ENCODE assay signal across 8 mouse cellular contexts in genomic region chr13:21722373-21722925, GRCm38 (mm10). TPM values are rescaled to one million over a fixed set of nuclear protein-coding genes. Genes with fewer than 3 reads are reported as not detected.
DNase-seq lines count a peak whose midpoint lies in the region; ATAC-seq and TF ChIP-seq lines count a peak whose summit lies in the region.

No protein-coding gene starts in this region.

- H3K4me2 ChIP-seq in neural tube, embryonic 15.5 days, result peak overlapping the region; percentile 70

- no peaks in the 10 kb centered on the region for H3K9me3 ChIP-seq in limb, embryonic 10.5 days (replicated peaks)
- no peaks in the 10 kb centered on the region for H3K9me3 ChIP-seq in neural tube, embryonic 15.5 days (replicated peaks)

- no peaks in the 10 kb centered on the region for H3K36me3 ChIP-seq in limb, embryonic 10.5 days
- no peaks in the 10 kb centered on the region for H3K36me3 ChIP-seq in neural tube, embryonic 15.5 days

- no peaks in the 10 kb centered on the region for H3K4me1 ChIP-seq in cerebellum, adult 2 months (ENCODE audit: control insufficient read depth, insufficient read depth, low read length)
- H3K4me1 ChIP-seq in limb, embryonic 10.5 days, result peaks cover 26% of the 10 kb centered on the region
- peaks cover 22% of the 10 kb centered on the region for H3K4me1 ChIP-seq in neural tube, embryonic 15.5 days

- no peaks in the 10 kb centered on the region for H3K27me3 ChIP-seq in cerebellum, adult 2 months (ENCODE audit: control insufficient read depth, insufficient read depth, low read length)
- no peaks in the 10 kb centered on the region for H3K27me3 ChIP-seq in limb, embryonic 10.5 days (ENCODE audit: low read depth, poor library complexity, severe bottlenecking)
- H3K27me3 ChIP-seq in neural tube, embryonic 15.5 days (replicated peaks), result no peaks in the 10 kb centered on the region

- 4% methylated on average over 11 of the region's 11 CpGs for WGBS in cerebellum, adult 2 months
- WGBS in limb, embryonic 10.5 days, result 3% methylated on average over 11 of the region's 11 CpGs
- WGBS in neural tube, embryonic 15.5 days, result 3% methylated on average over 11 of the region's 11 CpGs

- ATAC-seq in neural tube, embryonic 15.5 days (ENCODE audit: low FRiP score), result peak; percentile 26; the same call in 1 of the 2 replicates

- TF ChIP-seq CTCF in cerebellum, adult 2 months (IDR thresholded peaks at IDR 0.05; ENCODE audit: borderline replicate concordance, insufficient read depth, low read depth, low read length), result no peak

- no peak overlapping the region for H3K27ac ChIP-seq in cerebellum, adult 2 months (ENCODE audit: insufficient read depth, low read length)
- peak overlapping the region; percentile 94 for H3K27ac ChIP-seq in limb, embryonic 10.5 days
- peak overlapping the region; percentile 85 for H3K27ac ChIP-seq in neural tube, embryonic 15.5 days (replicated peaks)

- TF ChIP-seq POLR2A in cerebellum, adult 2 months (IDR thresholded peaks at IDR 0.05; ENCODE audit: borderline replicate concordance, insufficient read depth, low read length), result no peak

- H3K9ac ChIP-seq in neural tube, embryonic 15.5 days (replicated peaks), result peak overlapping the region; percentile 51

- DNase-seq in cerebellum, adult 2 months, result peak in 1 of 2 experiments; percentile 18
- no peak for DNase-seq in cerebellum, adult 9-11 months
- peak; percentile 29 for DNase-seq in thymus, postnatal 0 days (ENCODE audit: low spot score)
- no peak for DNase-seq in thymus, postnatal 4 days
- peak; percentile 64 for DNase-seq in limb, embryonic 10.5 days (ENCODE audit: low spot score)
- DNase-seq in thymus, postnatal 36 days, result no peak
- no peak for DNase-seq in right cerebral cortex, postnatal 14 days

- peak overlapping the region; percentile 51 for H3K4me3 ChIP-seq in cerebellum, adult 2 months (replicated peaks; ENCODE audit: insufficient read depth, low read depth, low read length)
- H3K4me3 ChIP-seq in limb, embryonic 10.5 days, result peak overlapping the region; percentile 50
- peak overlapping the region; percentile 43 for H3K4me3 ChIP-seq in neural tube, embryonic 15.5 days (replicated peaks)

RNA-seq across cellular contexts. Expression of gene Hist1h2bm, which starts 0.6 kb away (rescaled TPM):
- polyA plus RNA-seq in cerebellum, adult 2 months (2012; rRNA removed), result not detected in 2 replicates
- polyA plus RNA-seq in thymus, postnatal 0 days (2015; fragmentation: Nextera tagmentation; extraction: Ambion mirVana), result 22.0 and 29.1 TPM in 2 replicates
- 6.8 and 7.9 TPM in 2 replicates for polyA plus RNA-seq in limb, embryonic 10.5 days (2016; fragmentation: Nextera tagmentation; extraction: Ambion mirVana)
- 0.87 and 2.3 TPM in 2 replicates for polyA plus RNA-seq in neural tube, embryonic 15.5 days (2015; fragmentation: Nextera tagmentation; extraction: Ambion mirVana)

RNA-seq across cellular contexts. Expression of gene Hist1h3h, which starts 5.0 kb away (rescaled TPM):
- 2.9 TPM in 1 of 2 replicates, not detected in the other for polyA plus RNA-seq in cerebellum, adult 2 months (2012; rRNA removed)
- polyA plus RNA-seq in thymus, postnatal 0 days (2015; fragmentation: Nextera tagmentation; extraction: Ambion mirVana), result 43.7 and 67.6 TPM in 2 replicates
- polyA plus RNA-seq in limb, embryonic 10.5 days (2016; fragmentation: Nextera tagmentation; extraction: Ambion mirVana), result 8.0 and 10.2 TPM in 2 replicates
- polyA plus RNA-seq in neural tube, embryonic 15.5 days (2015; fragmentation: Nextera tagmentation; extraction: Ambion mirVana), result 3.2 and 5.6 TPM in 2 replicates

RNA-seq across cellular contexts. Expression of gene Hist1h2ai, which starts 6.2 kb away (rescaled TPM):
- polyA plus RNA-seq in cerebellum, adult 2 months (2012; rRNA removed), result 0.84 and 1.5 TPM in 2 replicates
- polyA plus RNA-seq in thymus, postnatal 0 days (2015; fragmentation: Nextera tagmentation; extraction: Ambion mirVana), result 110 and 183 TPM in 2 replicates
- 19.5 and 28.4 TPM in 2 replicates for polyA plus RNA-seq in limb, embryonic 10.5 days (2016; fragmentation: Nextera tagmentation; extraction: Ambion mirVana)
- 7.9 and 9.5 TPM in 2 replicates for polyA plus RNA-seq in neural tube, embryonic 15.5 days (2015; fragmentation: Nextera tagmentation; extraction: Ambion mirVana)

RNA-seq across cellular contexts. Expression of gene Hist1h2bl, which starts 6.5 kb away (rescaled TPM):
- polyA plus RNA-seq in cerebellum, adult 2 months (2012; rRNA removed), result not detected in 2 replicates
- polyA plus RNA-seq in thymus, postnatal 0 days (2015; fragmentation: Nextera tagmentation; extraction: Ambion mirVana), result 8.9 and 16.3 TPM in 2 replicates
- polyA plus RNA-seq in limb, embryonic 10.5 days (2016; fragmentation: Nextera tagmentation; extraction: Ambion mirVana), result 1.7 and 2.0 TPM in 2 replicates
- polyA plus RNA-seq in neural tube, embryonic 15.5 days (2015; fragmentation: Nextera tagmentation; extraction: Ambion mirVana), result not detected in 2 replicates

RNA-seq across cellular contexts. Expression of gene Hist1h4j, which starts 12.4 kb away (rescaled TPM):
- 2.4 and 3.6 TPM in 2 replicates for polyA plus RNA-seq in cerebellum, adult 2 months (2012; rRNA removed)
- polyA plus RNA-seq in thymus, postnatal 0 days (2015; fragmentation: Nextera tagmentation; extraction: Ambion mirVana), result 1.0 and 1.8 TPM in 2 replicates
- 0.92 and 1.6 TPM in 2 replicates for polyA plus RNA-seq in limb, embryonic 10.5 days (2016; fragmentation: Nextera tagmentation; extraction: Ambion mirVana)
- 0.45 and 0.56 TPM in 2 replicates for polyA plus RNA-seq in neural tube, embryonic 15.5 days (2015; fragmentation: Nextera tagmentation; extraction: Ambion mirVana)

Comparison
In these comparisons a context has a peak if more than half of its experiments do, and no peak if none do; other contexts are left out.
1. DNase-seq: peak in thymus, postnatal 0 days (single experiment) and limb, embryonic 10.5 days (single experiment); none in cerebellum, adult 9-11 months (single experiment), thymus, postnatal 4 days (single experiment), thymus, postnatal 36 days (0 of 2) and right cerebral cortex, postnatal 14 days (single experiment).
2. Peak in every context shown above with its lines, with median percentiles within 50 percentile points of each other: H3K4me3 ChIP-seq.